Mouse (Mus musculus): ENCODE measurements around the gene Dusp27. TPM values are rescaled to one million over a fixed set of nuclear protein-coding genes. Genes with fewer than 3 reads are reported as not detected.

The Dusp27 gene
- polyA plus RNA-seq, 2 experiments = 0.02 TPM; not detected in 1

- 0 out of 2 replicates have a peak, but pooled peaks have one; percentile 26 for ATAC-seq (ENCODE audit: insufficient read depth)
- WGBS (ENCODE audit: insufficient replicate concordance) = 9% methylated on average over 18 of the region's 18 CpGs
Observed at GRCm38 (mm10) chr1:166153351-166154120, 25.8 kb upstream of the Dusp27 start.

GRCm38 (mm10) chr1:166152034-166152433, 24.3 kb upstream of the Dusp27 start:
- ATAC-seq (ENCODE audit: insufficient read depth) (no peak), DNase-seq (ENCODE audit: low read depth in 3 of 3, low spot score in 3 of 3) (no peak)
- H3K9ac ChIP-seq (replicated peaks) = no peak overlapping the region
- H3K36me3 ChIP-seq (replicated peaks; ENCODE audit: control insufficient read depth, insufficient read depth, low read depth) = no peaks in the 10 kb centered on the region
- no peak overlapping the region for H3K27ac ChIP-seq
- no peak overlapping the region for H3K4me2 ChIP-seq (ENCODE audit: low read depth)
- H3K4me3 ChIP-seq (ENCODE audit: insufficient read depth in 1 of 2, low read depth in 2 of 2, low read length in 2 of 2) = no peak overlapping the region
- 83% methylated on average over 10 of the region's 10 CpGs for WGBS (ENCODE audit: insufficient replicate concordance)
- H3K9me3 ChIP-seq (ENCODE audit: control insufficient read depth, low read length) = no peaks in the 10 kb centered on the region
- H3K27me3 ChIP-seq (ENCODE audit: control insufficient read depth, insufficient read depth, low read length) = peaks cover 14% of the 10 kb centered on the region
- TF ChIP-seq CTCF (IDR thresholded peaks at IDR 0.05; ENCODE audit: low read depth) = no peak
- peaks cover 7 to 23% of the 10 kb centered on the region in 2 experiments; a peak in 3 of 4 replicates for H3K4me1 ChIP-seq (replicated peaks; ENCODE audit: control insufficient read depth in 2 of 2, insufficient read depth in 2 of 2, low read length in 1 of 2)

More at GRCm38 (mm10) chr1:166153351-166154120, 25.8 kb upstream of the Dusp27 start:
- H3K27me3 ChIP-seq (ENCODE audit: control insufficient read depth, insufficient read depth, low read length) = peaks cover 18% of the 10 kb centered on the region
- TF ChIP-seq EP300 (IDR thresholded peaks at IDR 0.05; ENCODE audit: low read depth) = no peak
- TF ChIP-seq CTCF (IDR thresholded peaks at IDR 0.05; ENCODE audit: low read depth) = peak; percentile 96
- no peak overlapping the region for H3K27ac ChIP-seq
- no peaks in the 10 kb centered on the region for H3K9me3 ChIP-seq (ENCODE audit: control insufficient read depth, low read length)
- H3K4me3 ChIP-seq (ENCODE audit: insufficient read depth in 1 of 2, low read depth in 2 of 2, low read length in 2 of 2) = no peak overlapping the region
- H3K4me2 ChIP-seq (ENCODE audit: low read depth) = no peak overlapping the region
- peaks cover 5 to 16% of the 10 kb centered on the region in 2 experiments; a peak in 3 of 4 replicates for H3K4me1 ChIP-seq (replicated peaks; ENCODE audit: control insufficient read depth in 2 of 2, insufficient read depth in 2 of 2, low read length in 1 of 2)
- no peaks in the 10 kb centered on the region for H3K36me3 ChIP-seq (replicated peaks; ENCODE audit: control insufficient read depth, insufficient read depth, low read depth)
- DNase-seq (ENCODE audit: low read depth in 3 of 3, low spot score in 3 of 3) = peak; percentile 43 to 57 (median 45)
- no peak overlapping the region for H3K9ac ChIP-seq (replicated peaks)

GRCm38 (mm10) chr1:166151341-166151740, 23.6 kb upstream of the Dusp27 start:
- Histone ChIP-seq H3K9ac (replicated peaks) (no peak overlapping the region), H3K36me3 (replicated peaks; ENCODE audit: control insufficient read depth, insufficient read depth, low read depth) (no peaks in the 10 kb centered on the region), H3K4me3 (ENCODE audit: insufficient read depth in 1 of 2, low read depth in 2 of 2, low read length in 2 of 2) (no peak overlapping the region), H3K4me1 (replicated peaks; ENCODE audit: control insufficient read depth in 2 of 2, insufficient read depth in 2 of 2, low read length in 1 of 2) (peaks cover 7 to 23% of the 10 kb centered on the region in 2 experiments; a peak in 3 of 4 replicates), H3K27ac (no peak overlapping the region), H3K27me3 (ENCODE audit: control insufficient read depth, insufficient read depth, low read length) (peaks cover 14% of the 10 kb centered on the region), H3K4me2 (ENCODE audit: low read depth) (no peak overlapping the region), H3K9me3 (ENCODE audit: control insufficient read depth, low read length) (no peaks in the 10 kb centered on the region)
- 63% methylated on average over 11 of the region's 11 CpGs for WGBS (ENCODE audit: insufficient replicate concordance)
- DNase-seq (ENCODE audit: low read depth in 3 of 3, low spot score in 3 of 3) (no peak), ATAC-seq (ENCODE audit: insufficient read depth) (no peak)
- TF ChIP-seq CTCF (IDR thresholded peaks at IDR 0.05; ENCODE audit: low read depth) (no peak), EP300 (IDR thresholded peaks at IDR 0.05; ENCODE audit: low read depth) (no peak)

GRCm38 (mm10) chr1:166150035-166150434, 22.3 kb upstream of the Dusp27 start:
- Histone ChIP-seq H3K4me1 (replicated peaks; ENCODE audit: control insufficient read depth in 2 of 2, insufficient read depth in 2 of 2, low read length in 1 of 2) (peaks cover 7 to 23% of the 10 kb centered on the region in 2 experiments; a peak in 3 of 4 replicates), H3K4me3 (ENCODE audit: insufficient read depth in 1 of 2, low read depth in 2 of 2, low read length in 2 of 2) (no peak overlapping the region), H3K27ac (no peak overlapping the region), H3K4me2 (ENCODE audit: low read depth) (no peak overlapping the region), H3K27me3 (ENCODE audit: control insufficient read depth, insufficient read depth, low read length) (peaks cover 8% of the 10 kb centered on the region), H3K36me3 (replicated peaks; ENCODE audit: control insufficient read depth, insufficient read depth, low read depth) (no peaks in the 10 kb centered on the region), H3K9ac (replicated peaks) (no peak overlapping the region), H3K9me3 (ENCODE audit: control insufficient read depth, low read length) (no peaks in the 10 kb centered on the region)
- no peak for TF ChIP-seq EP300 (IDR thresholded peaks at IDR 0.05; ENCODE audit: low read depth)
- no peak for TF ChIP-seq CTCF (IDR thresholded peaks at IDR 0.05; ENCODE audit: low read depth)
- DNase-seq (ENCODE audit: low read depth in 3 of 3, low spot score in 3 of 3) (peak in 2 of 3 experiments; percentile 6 to 17), ATAC-seq (ENCODE audit: insufficient read depth) (peak; percentile 62)
- 22% methylated on average over 7 of the region's 7 CpGs for WGBS (ENCODE audit: insufficient replicate concordance)

- ATAC-seq (ENCODE audit: insufficient read depth) (no peak), DNase-seq (ENCODE audit: low read depth in 3 of 3, low spot score in 3 of 3) (no peak)
- H3K27ac ChIP-seq = no peak overlapping the region
- TF ChIP-seq CTCF (IDR thresholded peaks at IDR 0.05; ENCODE audit: low read depth) (no peak), EP300 (IDR thresholded peaks at IDR 0.05; ENCODE audit: low read depth) (no peak)
- no peak overlapping the region for H3K9ac ChIP-seq (replicated peaks)
- no peaks in the 10 kb centered on the region for H3K9me3 ChIP-seq (ENCODE audit: control insufficient read depth, low read length)
- peaks cover 2% of the 10 kb centered on the region for H3K27me3 ChIP-seq (ENCODE audit: control insufficient read depth, insufficient read depth, low read length)
- WGBS (ENCODE audit: insufficient replicate concordance) = 41% methylated on average over 4 of the region's 4 CpGs
- no peak overlapping the region for H3K4me3 ChIP-seq (ENCODE audit: insufficient read depth in 1 of 2, low read depth in 2 of 2, low read length in 2 of 2)
- H3K4me2 ChIP-seq (ENCODE audit: low read depth) = no peak overlapping the region
- H3K36me3 ChIP-seq (replicated peaks; ENCODE audit: control insufficient read depth, insufficient read depth, low read depth) = no peaks in the 10 kb centered on the region
- peaks cover 7 to 23% of the 10 kb centered on the region in 2 experiments; a peak in 3 of 4 replicates for H3K4me1 ChIP-seq (replicated peaks; ENCODE audit: control insufficient read depth in 2 of 2, insufficient read depth in 2 of 2, low read length in 1 of 2)
Observed at GRCm38 (mm10) chr1:166149441-166149840, 21.7 kb upstream of the Dusp27 start.
